Mouse (Mus musculus) midbrain, embryonic 11.5 days (tissue): ENCODE data around the gene Tmem131. TPM values are rescaled to one million over a fixed set of nuclear protein-coding genes. Genes with fewer than 3 reads are reported as not detected.

ENCODE experiments used
- ATAC-seq: fragments of 200-750 bp; cut with Nextera tagmentation; 2 replicates; pipeline ENCODE4 v1.8.0; 2017; ENCODE audit warnings: moderate TSS enrichment, moderate library complexity; ENCODE audit not compliant: low FRiP score
- DNase-seq: peaks from one replicate; pipeline ENCODE4 v3.0.0; 2015; ENCODE audit warnings: low spot score; ENCODE audit errors: missing footprints
- H3K27ac ChIP-seq: fragments of 300-500 bp; sonication (generic); 2 replicates; pipeline ENCODE4 v1.5.1; 2014; ENCODE audit warnings: low read depth, low read length
- H3K27me3 ChIP-seq: fragments of 300-500 bp; sonication (generic); 2 replicates; pipeline ENCODE4 v1.6.1; 2014; ENCODE audit warnings: mild to moderate bottlenecking, low read length, moderate library complexity, mixed read lengths; ENCODE audit not compliant: control insufficient read depth, insufficient read depth
- H3K36me3 ChIP-seq: fragments of 300-500 bp; sonication (generic); 2 replicates; pipeline ENCODE4 v1.6.1; 2014; ENCODE audit warnings: mild to moderate bottlenecking, low read length, moderate library complexity, mixed read lengths; ENCODE audit not compliant: control insufficient read depth, insufficient read depth
- H3K4me1 ChIP-seq: fragments of 300-500 bp; sonication (generic); 2 replicates; pipeline ENCODE4 v1.6.1; 2014; ENCODE audit warnings: low read length; ENCODE audit not compliant: control insufficient read depth, insufficient read depth
- H3K4me2 ChIP-seq: fragments of 300-500 bp; sonication (generic); 2 replicates; pipeline ENCODE4 v1.6.1; 2014; ENCODE audit warnings: mild to moderate bottlenecking, moderate library complexity
- H3K4me3 ChIP-seq: fragments of 300-500 bp; sonication (generic); 2 replicates; pipeline ENCODE4 v1.5.1; 2014; ENCODE audit warnings: low read depth, low read length
- H3K9ac ChIP-seq: fragments of 300-500 bp; sonication (generic); 2 replicates; pipeline ENCODE4 v1.6.1; 2014; ENCODE audit warnings: low read length
- H3K9me3 ChIP-seq: fragments of 300-500 bp; sonication (generic); 2 replicates; pipeline ENCODE4 v1.6.1; 2016; ENCODE audit warnings: low read length; ENCODE audit not compliant: control insufficient read depth
- WGBS: fragments of 180-500 bp; shearing (Covaris S2); extraction: QIAGEN DNeasy Blood & Tissue Kit; methylation state at CpG from one replicate; pipeline ENCODE4 v1.1.7; 2014; 5-methylcytosine and 5-hydroxymethylcytosine counted together
- polyA plus RNA-seq: library from polyadenylated mRNA; unstranded; fragments of >200 nt; fragmentation: Nextera tagmentation; extraction: Ambion mirVana; gene quantifications from 2 replicates; pipeline ENCODE4 v1.2.1, GENCODE M21; 2014

Tmem131 gene
- polyA plus RNA-seq, 1 experiment from 2014 or later, result 14.7 TPM

- peak; percentile 76 for DNase-seq
- Histone ChIP-seq H3K4me2 (no peak overlapping the region), H3K4me3 (no peak overlapping the region), H3K27ac (no peak overlapping the region), H3K9me3 (no peaks in the 10 kb centered on the region), H3K9ac (no peak overlapping the region), H3K4me1 (peaks cover 5% of the 10 kb centered on the region), H3K27me3 (no peaks in the 10 kb centered on the region), H3K36me3 (no peaks in the 10 kb centered on the region)
- no peak for ATAC-seq
- 97% methylated on average over 1 of the region's 1 CpGs for WGBS
Observed at GRCm38 (mm10) chr1:36932231-36932630, 11.2 kb downstream of the Tmem131 start.

DNA sequence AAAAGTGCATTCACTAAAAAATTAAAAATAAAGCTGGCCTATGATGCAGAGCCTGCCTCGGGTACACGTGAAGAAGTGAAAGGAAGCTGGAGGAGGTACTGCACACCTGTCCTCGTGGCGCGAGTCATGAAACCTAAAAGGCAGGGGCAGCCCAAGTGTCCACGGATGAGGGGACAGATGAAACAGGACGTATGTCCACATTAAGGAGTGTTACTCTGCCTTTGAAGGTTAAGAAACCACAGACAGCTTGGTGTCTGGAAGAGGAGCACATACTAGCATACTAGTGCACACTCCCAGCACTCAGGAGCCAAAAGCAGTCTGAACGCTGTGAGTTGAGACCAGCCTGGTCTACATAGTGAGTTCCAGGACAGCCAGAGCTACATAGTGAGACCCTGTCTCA is 12.6 kb downstream of the Tmem131 start:
- peaks cover 4% of the 10 kb centered on the region for H3K4me1 ChIP-seq
- no peak for DNase-seq
- H3K27me3 ChIP-seq, result no peaks in the 10 kb centered on the region
- no peak for ATAC-seq
- H3K4me3 ChIP-seq, result no peak overlapping the region
- no peaks in the 10 kb centered on the region for H3K9me3 ChIP-seq
- no peak overlapping the region for H3K4me2 ChIP-seq
- H3K27ac ChIP-seq, result no peak overlapping the region
- 89% methylated on average over 8 of the region's 8 CpGs for WGBS
- H3K9ac ChIP-seq, result no peak overlapping the region
- H3K36me3 ChIP-seq, result no peaks in the 10 kb centered on the region

- no peak overlapping the region for H3K4me2 ChIP-seq
- no peak overlapping the region for H3K9ac ChIP-seq
- WGBS, result 86% methylated on average over 2 of the region's 2 CpGs
- no peaks in the 10 kb centered on the region for H3K27me3 ChIP-seq
- H3K27ac ChIP-seq, result no peak overlapping the region
- H3K4me3 ChIP-seq, result no peak overlapping the region
- H3K36me3 ChIP-seq, result no peaks in the 10 kb centered on the region
- ATAC-seq, result no peak
- H3K4me1 ChIP-seq, result peaks cover 4% of the 10 kb centered on the region
- no peaks in the 10 kb centered on the region for H3K9me3 ChIP-seq
- no peak for DNase-seq
Observed at GRCm38 (mm10) chr1:36929996-36930395, 13.5 kb downstream of the Tmem131 start.

GRCm38 (mm10) chr1:36928357-36929330 is 14.8 kb downstream of the Tmem131 start:
- Histone ChIP-seq H3K27ac (no peak overlapping the region), H3K4me3 (no peak overlapping the region), H3K27me3 (no peaks in the 10 kb centered on the region), H3K4me2 (no peak overlapping the region), H3K36me3 (no peaks in the 10 kb centered on the region), H3K9me3 (no peaks in the 10 kb centered on the region), H3K9ac (no peak overlapping the region), H3K4me1 (no peaks in the 10 kb centered on the region)
- DNase-seq (peak; percentile 66), ATAC-seq (no peak)
- 95% methylated on average over 6 of the region's 6 CpGs for WGBS

GRCm38 (mm10) chr1:36927569-36927968 is 15.9 kb downstream of the Tmem131 start:
- no peaks in the 10 kb centered on the region for H3K4me1 ChIP-seq
- DNase-seq (peak; percentile 60), ATAC-seq (no peak)
- no peak overlapping the region for H3K27ac ChIP-seq
- 95% methylated on average over 2 of the region's 2 CpGs for WGBS
- H3K4me2 ChIP-seq, result no peak overlapping the region
- no peak overlapping the region for H3K4me3 ChIP-seq
- no peak overlapping the region for H3K9ac ChIP-seq
- H3K9me3 ChIP-seq, result no peaks in the 10 kb centered on the region
- H3K27me3 ChIP-seq, result no peaks in the 10 kb centered on the region
- H3K36me3 ChIP-seq, result no peaks in the 10 kb centered on the region

GRCm38 (mm10) chr1:36926738-36927137 is 16.7 kb downstream of the Tmem131 start:
- no peaks in the 10 kb centered on the region for H3K36me3 ChIP-seq
- WGBS, result 90% methylated on average over 6 of the region's 6 CpGs
- no peak overlapping the region for H3K9ac ChIP-seq
- H3K27ac ChIP-seq, result no peak overlapping the region
- peaks cover 6% of the 10 kb centered on the region; the same call in 1 of the 2 replicates for H3K4me1 ChIP-seq
- H3K27me3 ChIP-seq, result no peaks in the 10 kb centered on the region
- no peaks in the 10 kb centered on the region for H3K9me3 ChIP-seq
- H3K4me2 ChIP-seq, result no peak overlapping the region
- DNase-seq (peak; percentile 23), ATAC-seq (no peak)
- no peak overlapping the region for H3K4me3 ChIP-seq

- DNase-seq (no peak), ATAC-seq (no peak)
- Histone ChIP-seq H3K36me3 (no peaks in the 10 kb centered on the region), H3K27ac (no peak overlapping the region), H3K4me1 (peaks cover 9% of the 10 kb centered on the region; the same call in 1 of the 2 replicates), H3K9ac (no peak overlapping the region), H3K27me3 (no peaks in the 10 kb centered on the region), H3K4me3 (no peak overlapping the region), H3K4me2 (no peak overlapping the region), H3K9me3 (no peaks in the 10 kb centered on the region)
- WGBS, result 90% methylated on average over 4 of the region's 4 CpGs
Observed at GRCm38 (mm10) chr1:36926246-36926645, 17.2 kb downstream of the Tmem131 start.

DNA sequence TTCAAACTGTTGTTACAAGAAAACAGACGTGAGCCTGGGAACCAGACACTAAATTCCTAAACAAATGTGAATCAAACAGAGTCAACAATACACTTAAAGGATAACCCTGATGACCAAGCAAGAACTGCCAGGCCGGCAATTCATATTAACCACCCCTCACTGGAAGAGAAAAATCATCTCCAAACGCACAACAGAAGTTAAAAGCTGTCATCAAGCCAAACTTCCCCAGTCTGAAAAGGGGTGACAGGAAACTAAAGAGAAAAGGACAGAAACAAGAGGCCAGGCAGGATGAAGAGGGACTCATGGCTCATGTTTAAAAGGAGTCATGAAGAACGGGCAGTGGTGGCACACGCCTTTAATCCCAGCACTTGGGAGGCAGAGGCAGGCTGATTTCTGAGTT is 17.7 kb downstream of the Tmem131 start:
- H3K9me3 ChIP-seq, result no peaks in the 10 kb centered on the region
- no peak overlapping the region for H3K9ac ChIP-seq
- no peak overlapping the region for H3K4me2 ChIP-seq
- no peak overlapping the region for H3K4me3 ChIP-seq
- no peak overlapping the region for H3K27ac ChIP-seq
- ATAC-seq (no peak), DNase-seq (peak; percentile 65)
- no peaks in the 10 kb centered on the region for H3K36me3 ChIP-seq
- H3K27me3 ChIP-seq, result no peaks in the 10 kb centered on the region
- H3K4me1 ChIP-seq, result peaks cover 9% of the 10 kb centered on the region; the same call in 1 of the 2 replicates
- 88% methylated on average over 5 of the region's 5 CpGs for WGBS

DNA sequence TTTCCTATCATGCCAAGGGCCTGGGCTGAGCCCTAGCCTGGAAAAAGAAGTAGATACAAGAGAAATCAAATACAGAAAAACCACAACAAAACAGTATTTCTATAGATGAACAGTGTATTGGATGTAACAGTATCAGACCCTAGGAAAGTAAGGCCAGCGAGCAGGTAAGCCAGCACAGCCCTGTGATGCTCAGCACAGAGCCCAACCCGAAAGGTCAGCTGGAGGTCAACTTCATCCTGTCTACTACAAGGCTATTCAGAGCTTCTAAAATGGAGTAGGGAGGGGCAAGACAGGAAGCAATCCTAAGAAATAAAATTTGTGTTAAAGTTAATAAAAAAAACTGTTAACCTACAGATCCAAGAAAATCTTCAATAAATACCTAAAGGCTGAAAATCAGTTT is 18.6 kb downstream of the Tmem131 start:
- H3K27me3 ChIP-seq, result no peaks in the 10 kb centered on the region
- 84% methylated on average over 2 of the region's 2 CpGs for WGBS
- H3K4me2 ChIP-seq, result no peak overlapping the region

More for the DNA sequence above, 18.6 kb downstream of the Tmem131 start:
- Histone ChIP-seq H3K9ac (no peak overlapping the region), H3K27ac (no peak overlapping the region), H3K4me1 (peaks cover 9% of the 10 kb centered on the region), H3K9me3 (no peaks in the 10 kb centered on the region), H3K4me3 (no peak overlapping the region), H3K36me3 (no peaks in the 10 kb centered on the region)
- ATAC-seq (no peak), DNase-seq (no peak)
